Mouse (Mus musculus) urinary bladder, postnatal 0 days (tissue): ENCODE data around the gene Omt2a. TPM values are rescaled to one million over a fixed set of nuclear protein-coding genes. Genes with fewer than 3 reads are reported as not detected.

Experiments
- polyA plus RNA-seq: library from polyadenylated mRNA; unstranded; fragments of >200 nt; fragmentation: Nextera tagmentation; extraction: Ambion mirVana; gene quantifications from 2 replicates; pipeline ENCODE4 v1.2.1, GENCODE M21; 2015

Gene Omt2a
- polyA plus RNA-seq, result 0.23 and 0.41 TPM in 2 replicates

DNA sequence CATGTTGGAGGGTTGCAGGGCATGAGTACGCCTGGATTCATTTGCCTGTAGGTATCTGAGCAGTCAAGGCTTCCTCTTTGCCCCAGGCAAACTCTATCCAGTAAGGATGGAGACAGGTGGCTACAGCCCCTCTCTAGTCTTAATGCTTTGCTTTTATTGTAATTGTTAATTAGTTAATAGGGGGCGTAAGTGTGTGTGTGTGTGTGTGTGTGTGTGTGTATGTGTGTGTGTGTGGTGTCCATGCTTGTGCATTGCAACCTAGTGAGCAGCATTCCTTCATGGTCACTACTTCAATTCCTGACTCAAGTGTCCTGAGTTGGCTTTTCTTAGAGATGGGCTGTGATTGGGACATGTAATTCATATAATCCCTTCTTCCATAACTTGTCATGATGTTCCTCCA lies at the start of gene Omt2a:
TSS of gene Omt2a (minus strand) at position 101 of the 400 bp plus-strand sequence.

DNA sequence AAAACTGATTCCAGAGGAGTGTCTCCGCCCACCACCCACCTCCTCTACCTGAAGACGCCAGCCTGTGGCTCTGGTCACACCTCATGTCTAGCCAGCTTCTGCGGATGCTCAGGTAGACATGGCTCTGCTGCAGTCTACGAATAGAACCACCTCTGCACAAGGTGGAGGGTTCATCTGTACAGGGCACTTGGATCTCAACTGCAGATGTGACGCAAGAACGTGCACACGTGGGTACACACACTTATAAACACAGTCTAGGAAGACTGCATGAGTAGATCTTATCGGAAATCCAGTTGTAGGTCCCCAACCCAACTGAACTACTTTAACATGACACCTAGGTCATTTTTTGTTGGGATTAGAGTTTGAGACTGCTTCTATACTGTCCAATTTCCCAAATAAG lies 41.0 kb upstream of the Omt2a start, which contains the start of gene Gsta2:
TSS of gene Gsta2 (minus strand) at position 178 of the 400 bp plus-strand sequence.

DNA sequence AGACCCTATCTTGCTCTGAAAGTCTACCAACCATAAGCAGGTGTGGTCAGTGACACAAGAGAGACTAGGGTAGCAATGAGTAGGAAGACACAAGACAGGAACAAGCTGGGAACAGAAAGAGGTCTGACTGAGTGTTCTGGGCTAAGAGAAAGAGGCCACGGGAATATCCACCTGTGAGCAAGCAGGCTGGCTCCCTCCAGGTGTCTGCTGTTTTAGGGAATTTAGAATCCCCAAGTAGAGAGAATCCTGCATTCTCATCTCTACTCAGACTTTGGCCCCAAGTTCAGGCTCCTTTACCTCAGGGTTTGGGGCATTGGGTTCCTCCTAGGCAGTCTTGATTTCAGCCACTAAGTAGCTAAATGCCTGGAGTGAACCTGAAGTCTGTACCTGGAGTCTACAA lies 12.7 kb upstream of the Omt2a start, which contains the start of gene Omt2b:
TSS of gene Omt2b (plus strand) at position 301 of the 400 bp plus-strand sequence.

DNA sequence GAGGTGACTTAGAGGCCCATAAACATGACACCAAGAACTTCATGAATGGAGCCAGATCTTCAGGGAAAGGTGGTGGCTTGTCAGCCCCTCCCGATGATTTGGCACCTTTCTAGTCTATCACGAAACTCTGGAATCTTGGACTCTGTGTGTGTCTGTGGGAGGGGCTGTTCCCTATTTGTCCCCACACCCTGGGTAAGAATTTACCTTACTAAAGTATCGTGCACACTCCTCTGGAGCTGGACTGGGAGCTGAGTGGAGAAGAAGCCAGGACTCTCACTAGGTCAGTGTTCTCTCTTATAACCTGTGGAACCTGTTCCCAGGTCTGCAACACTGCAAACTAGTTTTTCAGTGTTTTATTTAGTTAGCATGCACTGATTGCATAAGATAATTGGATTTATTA lies 24.9 kb downstream of the Omt2a start, which contains the start of gene Gm10639:
TSS of gene Gm10639 (plus strand) at position 201 of the 400 bp plus-strand sequence.

Other genes with a start within 250 kb of the Omt2a start
- 32.6 and 35.6 TPM in 2 replicates for gene Fbxo9, start 205.7 kb downstream of the Omt2a start, polyA plus RNA-seq
- gene Ick, start 205.6 kb downstream of the Omt2a start, polyA plus RNA-seq, result 12.4 and 14.2 TPM in 2 replicates
- 481 and 522 TPM in 2 replicates for gene Gsta4, start 132.0 kb downstream of the Omt2a start, polyA plus RNA-seq
- gene Gsta1, start 84.1 kb downstream of the Omt2a start, polyA plus RNA-seq, result 1.9 and 2.7 TPM in 2 replicates
- gene Gm3776, start 57.7 kb downstream of the Omt2a start, polyA plus RNA-seq, result 1.4 and 1.5 TPM in 2 replicates
- gene Gm10639, start 24.9 kb downstream of the Omt2a start, polyA plus RNA-seq, result 0.45 TPM in 1 of 2 replicates, not detected in the other
- not detected in 2 replicates for gene Omt2b, start 12.8 kb upstream of the Omt2a start, polyA plus RNA-seq
- 9.0 and 11.7 TPM in 2 replicates for gene Gsta2, start 41.0 kb upstream of the Omt2a start, polyA plus RNA-seq
- gene Dppa5a, start 53.4 kb upstream of the Omt2a start, polyA plus RNA-seq, result 4.1 TPM in 2 replicates
- 32.6 and 47.5 TPM in 2 replicates for gene Ooep, start 63.9 kb upstream of the Omt2a start, polyA plus RNA-seq
- 0.23 and 0.58 TPM in 2 replicates for gene Ddx43, start 81.0 kb upstream of the Omt2a start, polyA plus RNA-seq
- gene Cgas, start 128.4 kb upstream of the Omt2a start, polyA plus RNA-seq, result 1.6 and 1.7 TPM in 2 replicates
- 14.5 and 15.9 TPM in 2 replicates for gene Mto1, start 133.4 kb upstream of the Omt2a start, polyA plus RNA-seq
- gene Gm17324, start 134.0 kb upstream of the Omt2a start, polyA plus RNA-seq, result 0.75 and 0.99 TPM in 2 replicates
- 3,366 and 3,387 TPM in 2 replicates for gene Eef1a1, start 174.4 kb upstream of the Omt2a start, polyA plus RNA-seq